Mouse (Mus musculus): ENCODE measurements around the gene Spc24.

GRCm38 (mm10) chr9:21741514-21741913, 18.6 kb downstream of the Spc24 start:
- TF ChIP-seq CTCF (IDR thresholded peaks at IDR 0.05; ENCODE audit: control insufficient read depth, insufficient read depth, low read length) = no peak
- TF ChIP-seq POLR2A (IDR thresholded peaks at IDR 0.05; ENCODE audit: borderline replicate concordance, control insufficient read depth, low read depth, low read length) = no peak

Measured in bone marrow, adult 2 months (tissue).